Mouse (Mus musculus) stomach, postnatal 0 days (tissue): ENCODE measurements around the gene Cadm2. TPM values are rescaled to one million over a fixed set of nuclear protein-coding genes. Genes with fewer than 3 reads are reported as not detected.

Experiments
- ATAC-seq: fragments of 200-750 bp; cut with Nextera tagmentation; 2 replicates; pipeline ENCODE4 v1.8.0; 2017; ENCODE audit not compliant: low FRiP score, low TSS enrichment
- DNase-seq: peaks from one replicate; pipeline ENCODE4 v3.0.0-alpha.2; 2016; ENCODE audit warnings: low spot score
- H3K27ac ChIP-seq: fragments of 300-500 bp; sonication (generic); replicated peaks from 2 replicates; pipeline ENCODE4 v1.5.1; 2014; ENCODE audit warnings: mild to moderate bottlenecking, control low read depth
- H3K27me3 ChIP-seq: fragments of 300-500 bp; sonication (generic); 2 replicates; pipeline ENCODE4 v1.6.1; 2014; ENCODE audit warnings: low read length; ENCODE audit not compliant: control insufficient read depth, insufficient read depth
- H3K36me3 ChIP-seq: fragments of 300-500 bp; sonication (generic); 2 replicates; pipeline ENCODE4 v1.6.1; 2014; ENCODE audit warnings: low read length, mixed read lengths; ENCODE audit not compliant: control insufficient read depth, insufficient read depth
- H3K4me1 ChIP-seq: fragments of 300-500 bp; sonication (generic); replicated peaks from 2 replicates; pipeline ENCODE4 v1.6.1; 2014; ENCODE audit warnings: antibody characterized with exemption; ENCODE audit not compliant: control insufficient read depth, insufficient read depth
- H3K4me2 ChIP-seq: fragments of 300-500 bp; sonication (generic); replicated peaks from 2 replicates; pipeline ENCODE4 v1.6.1; 2014; ENCODE audit warnings: low read depth, mild to moderate bottlenecking, control low read depth, moderate library complexity
- H3K4me3 ChIP-seq: fragments of 300-500 bp; sonication (generic); 2 replicates; pipeline ENCODE4 v1.5.1; 2014; ENCODE audit warnings: low read depth, low read length, control low read depth
- H3K9ac ChIP-seq: fragments of 300-500 bp; sonication (generic); 2 replicates; pipeline ENCODE4 v1.6.1; 2014; ENCODE audit warnings: mild to moderate bottlenecking, low read length, control low read depth, mixed read lengths
- H3K9me3 ChIP-seq: fragments of 300-500 bp; sonication (generic); 2 replicates; pipeline ENCODE4 v1.6.1; 2016; ENCODE audit warnings: low read length; ENCODE audit not compliant: control insufficient read depth
- CTCF ChIP-seq: IDR thresholded peaks from 2 replicates; pipeline ENCODE4 v1.5.1; 2016; ENCODE audit warnings: antibody characterized with exemption, low read depth, mild to moderate bottlenecking, moderate library complexity
- EP300 ChIP-seq: optimal IDR thresholded peaks from 2 replicates; pipeline ENCODE3; 2016; ENCODE audit warnings: antibody characterized with exemption
- WGBS: fragments of 180-500 bp; shearing (Covaris S2); extraction: QIAGEN DNeasy Blood & Tissue Kit; methylation state at CpG from one replicate; pipeline ENCODE4 v1.1.7; 2014; 5-methylcytosine and 5-hydroxymethylcytosine counted together
- polyA plus RNA-seq: library from polyadenylated mRNA; unstranded; fragments of >200 nt; fragmentation: Nextera tagmentation; extraction: Ambion mirVana; gene quantifications from 2 replicates; pipeline ENCODE4 v1.2.1, GENCODE M21; 2015

Cadm2 gene
- polyA plus RNA-seq, 1 experiment from 2014 or later: 0.29 TPM

DNA sequence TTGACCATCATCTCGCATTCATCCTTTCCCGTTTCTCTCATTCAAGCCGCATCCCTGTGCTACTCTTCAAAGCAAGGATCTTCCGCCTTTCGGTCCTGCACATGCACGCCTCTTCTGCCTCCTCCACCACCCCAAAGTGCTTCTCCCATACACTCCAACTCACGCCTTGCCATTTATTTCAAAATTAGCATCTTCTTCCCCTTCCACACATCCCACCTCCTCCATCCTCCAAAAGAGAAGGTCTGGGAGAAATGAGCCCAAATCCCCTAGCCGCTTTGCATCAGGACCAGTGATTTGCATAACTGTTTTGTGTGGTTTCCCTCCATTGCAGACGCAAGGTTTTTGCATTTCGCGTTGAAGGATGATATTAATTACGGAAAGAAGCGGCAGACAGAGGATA, 1.9 kb downstream of the Cadm2 start:
- no peak overlapping the region for H3K27ac ChIP-seq
- no peaks in the 10 kb centered on the region for H3K9me3 ChIP-seq
- H3K9ac ChIP-seq: no peak overlapping the region
- no peak overlapping the region for H3K4me3 ChIP-seq
- ATAC-seq: no peak
- DNase-seq: no peak
- no peaks in the 10 kb centered on the region for H3K36me3 ChIP-seq
- no peaks in the 10 kb centered on the region for H3K4me1 ChIP-seq
- no peak for TF ChIP-seq CTCF
- no peak for TF ChIP-seq EP300
- no peak overlapping the region for H3K4me2 ChIP-seq
- 31% methylated on average over 13 of the region's 13 CpGs for whole genome bisulfite sequencing
- no peaks in the 10 kb centered on the region for H3K27me3 ChIP-seq

DNA sequence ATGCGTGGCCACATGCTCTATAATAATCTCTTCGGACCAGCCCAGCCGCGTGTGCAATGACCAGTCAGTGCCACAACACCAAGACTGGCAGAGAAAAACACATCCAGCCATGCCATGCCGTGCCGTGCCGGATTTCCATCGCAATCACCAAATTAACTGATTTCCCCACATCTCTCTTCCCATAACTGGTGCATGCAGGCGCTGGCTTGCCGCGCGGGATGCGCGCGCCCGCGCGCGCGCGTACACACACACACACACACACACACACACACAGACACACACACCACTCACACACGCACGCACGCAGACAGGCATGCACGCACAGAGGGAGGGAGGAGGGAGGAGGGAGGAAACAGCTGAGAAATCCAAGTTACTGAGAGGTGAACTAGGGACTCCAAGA, 2.9 kb downstream of the Cadm2 start:
- 1% methylated on average over 25 of the region's 25 CpGs for WGBS

DNA sequence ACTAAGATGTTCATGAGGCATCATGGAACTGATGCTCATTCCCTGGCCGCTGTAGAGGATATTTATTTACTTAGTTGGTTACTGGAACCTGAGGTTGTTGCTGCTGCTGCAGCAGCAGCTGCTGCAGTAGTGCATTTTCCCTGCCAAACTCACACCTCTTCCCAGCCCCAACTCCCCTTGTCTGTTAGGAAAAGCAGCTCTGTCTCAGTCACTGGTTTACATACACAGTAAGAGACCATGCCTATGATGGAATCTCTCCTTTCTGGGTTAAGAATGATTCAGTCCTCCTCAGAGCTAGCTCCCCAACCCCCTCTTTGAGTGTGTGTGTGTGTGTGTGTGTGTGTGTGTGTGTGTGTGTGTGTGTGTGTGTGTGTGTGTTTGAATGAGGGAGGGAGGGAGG, 3.5 kb downstream of the Cadm2 start:
- WGBS: 22% methylated on average over 1 of the region's 1 CpGs
- no peak overlapping the region for H3K4me2 ChIP-seq
- H3K36me3 ChIP-seq: no peaks in the 10 kb centered on the region
- no peak for TF ChIP-seq EP300
- TF ChIP-seq CTCF: no peak
- ATAC-seq (no peak), DNase-seq (no peak)
- no peaks in the 10 kb centered on the region for H3K27me3 ChIP-seq
- no peak overlapping the region for H3K27ac ChIP-seq
- H3K4me1 ChIP-seq: no peaks in the 10 kb centered on the region
- no peaks in the 10 kb centered on the region for H3K9me3 ChIP-seq
- H3K4me3 ChIP-seq: no peak overlapping the region
- no peak overlapping the region for H3K9ac ChIP-seq

More for the DNA sequence above, 2.9 kb downstream of the Cadm2 start:
- Histone ChIP-seq H3K27me3 (no peaks in the 10 kb centered on the region), H3K4me2 (peak overlapping the region; percentile 51), H3K27ac (no peak overlapping the region), H3K9ac (no peak overlapping the region), H3K9me3 (no peaks in the 10 kb centered on the region), H3K36me3 (no peaks in the 10 kb centered on the region), H3K4me1 (no peaks in the 10 kb centered on the region), H3K4me3 (peak overlapping the region; percentile 26)
- no peak for ATAC-seq
- no peak for TF ChIP-seq CTCF
- no peak for TF ChIP-seq EP300
- peak; percentile 42 for DNase-seq

DNA sequence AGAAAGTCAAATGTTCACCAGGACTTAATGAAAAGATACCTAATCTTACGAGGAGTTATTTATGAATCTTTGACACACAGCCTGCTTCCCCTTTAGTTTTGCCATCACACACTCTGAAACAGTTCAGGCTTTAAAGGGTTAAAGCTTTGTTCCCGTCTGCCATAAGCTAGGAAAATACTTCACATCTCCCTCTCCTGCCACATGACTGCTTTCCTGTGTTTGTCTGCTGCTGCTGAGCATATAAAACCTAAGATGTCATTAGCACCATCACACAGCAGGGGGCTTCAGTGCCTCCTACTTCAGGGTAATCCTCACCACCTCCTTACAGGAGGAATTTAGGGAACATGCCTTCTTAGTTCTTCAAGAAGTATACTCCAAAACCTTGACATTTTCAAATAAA, 6.8 kb downstream of the Cadm2 start:
- 40% methylated on average over 2 of the region's 2 CpGs for WGBS
- H3K4me2 ChIP-seq: no peak overlapping the region
- H3K4me3 ChIP-seq: no peak overlapping the region
- no peak for TF ChIP-seq EP300
- peak; percentile 55 for TF ChIP-seq CTCF
- no peak overlapping the region for H3K9ac ChIP-seq
- H3K27me3 ChIP-seq: no peaks in the 10 kb centered on the region
- H3K9me3 ChIP-seq: no peaks in the 10 kb centered on the region
- DNase-seq (peak; percentile 18), ATAC-seq (no peak)
- no peaks in the 10 kb centered on the region for H3K36me3 ChIP-seq
- no peak overlapping the region for H3K27ac ChIP-seq
- H3K4me1 ChIP-seq: no peaks in the 10 kb centered on the region

DNA sequence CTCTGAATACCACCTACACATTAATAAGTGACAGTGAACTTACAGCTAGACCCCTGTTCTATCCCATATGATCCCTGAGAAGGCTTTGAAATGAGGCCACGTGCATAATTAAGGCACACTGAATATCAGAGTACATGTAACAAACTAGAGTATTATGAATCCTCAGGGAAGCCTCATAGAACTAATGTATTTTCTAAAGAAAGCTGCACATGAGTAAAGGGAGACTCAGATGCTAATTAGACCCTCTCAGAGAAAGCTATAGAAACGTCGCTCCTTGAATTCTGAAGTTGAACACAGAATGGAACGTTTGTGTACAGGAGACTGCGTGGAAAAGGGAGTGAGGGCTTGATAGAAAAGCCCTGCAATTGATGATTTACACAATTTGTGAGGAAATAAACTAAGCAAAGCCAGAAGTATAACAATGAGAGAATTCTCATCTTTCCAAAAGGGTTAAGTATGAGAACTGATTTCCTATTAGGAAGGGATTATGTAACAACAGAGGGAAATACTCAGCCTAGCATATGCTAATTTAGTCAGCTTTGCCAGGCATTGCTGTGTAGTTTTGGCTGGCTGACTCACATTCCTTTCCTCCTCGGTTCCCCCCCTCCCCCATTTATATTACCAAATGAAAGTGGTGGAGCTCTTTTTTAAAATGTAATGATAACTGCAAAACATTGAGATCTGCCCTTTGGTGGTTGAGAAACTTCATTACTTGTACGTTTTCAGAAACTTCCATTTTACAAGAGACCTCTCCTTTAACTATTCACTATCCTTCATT, 9.6 kb downstream of the Cadm2 start:
- H3K27ac ChIP-seq: no peak overlapping the region
- H3K27me3 ChIP-seq: no peaks in the 10 kb centered on the region
- 38% methylated on average over 7 of the region's 7 CpGs for WGBS
- no peak overlapping the region for H3K4me2 ChIP-seq
- TF ChIP-seq CTCF (no peak), EP300 (no peak)
- H3K36me3 ChIP-seq: no peaks in the 10 kb centered on the region
- no peaks in the 10 kb centered on the region for H3K4me1 ChIP-seq
- ATAC-seq (no peak), DNase-seq (no peak)
- no peaks in the 10 kb centered on the region for H3K9me3 ChIP-seq
- no peak overlapping the region for H3K4me3 ChIP-seq
- no peak overlapping the region for H3K9ac ChIP-seq

DNA sequence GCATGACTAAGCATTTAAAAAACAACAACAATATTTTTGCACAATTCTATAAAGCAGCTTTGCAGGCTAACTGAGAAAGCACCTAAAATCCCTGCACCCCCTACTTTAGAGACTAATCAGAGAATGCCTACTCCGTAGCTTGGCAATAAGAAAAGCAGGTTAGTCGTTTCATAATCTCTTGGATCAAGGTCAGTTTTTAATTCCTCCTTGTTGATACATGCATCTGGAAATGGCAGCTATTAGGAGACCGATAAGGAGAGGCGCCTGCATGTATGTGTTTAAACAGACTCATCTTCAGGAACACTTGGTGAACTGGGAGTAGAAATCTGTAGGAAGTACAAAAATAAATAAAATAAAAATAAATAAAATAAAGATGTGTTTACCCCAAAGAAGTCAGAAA, 11.6 kb downstream of the Cadm2 start:
- no peak for ATAC-seq
- no peak overlapping the region for H3K27ac ChIP-seq

More for the DNA sequence above, 11.6 kb downstream of the Cadm2 start:
- H3K4me2 ChIP-seq: no peak overlapping the region
- no peak for TF ChIP-seq CTCF
- TF ChIP-seq EP300: no peak
- no peaks in the 10 kb centered on the region for H3K9me3 ChIP-seq
- 43% methylated on average over 4 of the region's 4 CpGs for WGBS
- no peaks in the 10 kb centered on the region for H3K4me1 ChIP-seq
- H3K27me3 ChIP-seq: no peaks in the 10 kb centered on the region
- H3K9ac ChIP-seq: no peak overlapping the region
- no peak overlapping the region for H3K4me3 ChIP-seq
- no peak for DNase-seq
- H3K36me3 ChIP-seq: no peaks in the 10 kb centered on the region
